Mouse (Mus musculus): ENCODE results near the gene Cdk2ap1. TPM values are rescaled to one million over a fixed set of nuclear protein-coding genes. Genes with fewer than 3 reads are reported as not detected.
A peak's percentile ranks its signal among the peaks of the same experiment; 100 is the strongest.
"Not testable (repeated sequence)": the region's sequence is repeated elsewhere in the genome, so short reads cannot be mapped to it uniquely, and the experiment has no call there.

The Cdk2ap1 gene
- total RNA-seq, 4 experiments from 2014 or later: 126 to 160 (median 136) TPM

- no peak for DNase-seq (ENCODE audit: low spot score in 2 of 2)
Observed at GRCm38 (mm10) chr5:124351604-124352003, 11.3 kb downstream of the Cdk2ap1 start.

- DNase-seq (ENCODE audit: low spot score in 2 of 2): peak; percentile 44 to 85
Observed at GRCm38 (mm10) chr5:124351111-124351560, 11.7 kb downstream of the Cdk2ap1 start.

DNA sequence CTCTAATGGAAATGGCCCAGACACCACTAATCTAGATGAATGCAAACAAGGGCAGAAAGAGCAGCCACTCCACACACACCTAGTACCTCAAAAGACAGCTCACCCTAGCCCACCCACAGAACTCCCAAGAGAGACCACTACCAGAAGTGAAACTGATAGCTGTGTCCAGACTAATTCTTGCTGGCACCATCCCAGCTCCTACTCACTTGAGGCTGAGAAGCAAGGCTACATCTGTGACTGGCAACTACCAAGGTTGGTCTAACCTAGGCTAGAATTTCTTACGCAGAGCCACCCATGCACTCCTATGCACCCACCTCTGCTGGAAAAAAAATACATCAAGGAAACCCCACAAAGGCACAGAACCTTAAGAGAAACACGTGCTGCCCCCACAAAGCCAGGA, 12.5 kb downstream of the Cdk2ap1 start:
- DNase-seq (ENCODE audit: low spot score in 2 of 2): no peak

DNA sequence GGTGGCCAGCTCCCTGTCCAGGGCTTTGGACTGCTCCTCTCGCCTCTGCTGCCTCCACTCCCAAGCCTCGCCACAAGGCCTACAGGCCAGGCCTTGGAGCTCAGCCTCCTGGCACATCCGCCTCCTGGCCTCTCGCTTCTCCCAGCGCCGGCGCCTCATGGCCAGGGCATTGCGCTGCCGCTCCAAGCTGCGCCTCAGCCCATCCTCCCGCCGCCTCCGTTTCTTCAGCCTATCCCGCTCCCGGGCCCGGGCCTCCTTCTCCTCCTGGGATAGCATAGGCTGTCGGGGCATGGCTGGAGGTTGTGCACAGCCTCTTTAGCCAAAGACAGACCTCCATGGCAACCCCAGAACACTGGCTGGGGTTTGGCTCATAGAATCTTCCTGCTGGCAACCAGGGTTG, 13.7 kb downstream of the Cdk2ap1 start:
- no peak for DNase-seq (ENCODE audit: low spot score in 2 of 2)

GRCm38 (mm10) chr5:124342897-124343296, 20.0 kb downstream of the Cdk2ap1 start:
- DNase-seq (ENCODE audit: low spot score in 2 of 2): no peak

GRCm38 (mm10) chr5:124341753-124342339, 21.0 kb downstream of the Cdk2ap1 start:
- not testable (repeated sequence) for DNase-seq (ENCODE audit: low spot score in 2 of 2)

GRCm38 (mm10) chr5:124338791-124339190, 24.1 kb downstream of the Cdk2ap1 start:
- DNase-seq (ENCODE audit: low spot score in 2 of 2): no peak

DNA sequence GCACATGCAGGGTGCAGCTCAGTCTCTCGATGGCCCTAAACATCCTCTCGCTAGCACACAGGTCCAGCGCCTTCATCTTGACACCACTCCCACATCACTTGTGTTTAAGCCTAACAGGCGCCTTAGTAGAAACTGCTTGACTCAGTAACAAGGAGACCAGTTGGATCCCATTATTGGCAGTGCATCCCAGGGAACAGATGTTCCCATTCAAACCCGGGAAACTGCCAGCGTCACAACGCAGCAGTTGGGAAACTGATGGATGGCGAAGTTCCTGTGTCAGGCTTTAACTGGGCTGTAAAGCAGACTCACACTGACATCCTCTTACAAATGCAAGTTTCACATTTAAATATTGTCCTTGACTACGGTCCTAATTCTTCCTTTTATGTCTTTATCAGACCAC, 25.0 kb downstream of the Cdk2ap1 start:
- DNase-seq (ENCODE audit: low spot score in 2 of 2): no peak

- DNase-seq (ENCODE audit: low spot score in 2 of 2): no peak
Observed at GRCm38 (mm10) chr5:124337103-124337502, 25.8 kb downstream of the Cdk2ap1 start.

- DNase-seq (ENCODE audit: low spot score in 2 of 2): peak in 1 of 2 experiments; percentile 61
Observed at GRCm38 (mm10) chr5:124334392-124334791, 28.5 kb downstream of the Cdk2ap1 start.

- no peak for DNase-seq (ENCODE audit: low spot score in 2 of 2)
Observed at GRCm38 (mm10) chr5:124330086-124330485, 32.8 kb downstream of the Cdk2ap1 start.

DNA sequence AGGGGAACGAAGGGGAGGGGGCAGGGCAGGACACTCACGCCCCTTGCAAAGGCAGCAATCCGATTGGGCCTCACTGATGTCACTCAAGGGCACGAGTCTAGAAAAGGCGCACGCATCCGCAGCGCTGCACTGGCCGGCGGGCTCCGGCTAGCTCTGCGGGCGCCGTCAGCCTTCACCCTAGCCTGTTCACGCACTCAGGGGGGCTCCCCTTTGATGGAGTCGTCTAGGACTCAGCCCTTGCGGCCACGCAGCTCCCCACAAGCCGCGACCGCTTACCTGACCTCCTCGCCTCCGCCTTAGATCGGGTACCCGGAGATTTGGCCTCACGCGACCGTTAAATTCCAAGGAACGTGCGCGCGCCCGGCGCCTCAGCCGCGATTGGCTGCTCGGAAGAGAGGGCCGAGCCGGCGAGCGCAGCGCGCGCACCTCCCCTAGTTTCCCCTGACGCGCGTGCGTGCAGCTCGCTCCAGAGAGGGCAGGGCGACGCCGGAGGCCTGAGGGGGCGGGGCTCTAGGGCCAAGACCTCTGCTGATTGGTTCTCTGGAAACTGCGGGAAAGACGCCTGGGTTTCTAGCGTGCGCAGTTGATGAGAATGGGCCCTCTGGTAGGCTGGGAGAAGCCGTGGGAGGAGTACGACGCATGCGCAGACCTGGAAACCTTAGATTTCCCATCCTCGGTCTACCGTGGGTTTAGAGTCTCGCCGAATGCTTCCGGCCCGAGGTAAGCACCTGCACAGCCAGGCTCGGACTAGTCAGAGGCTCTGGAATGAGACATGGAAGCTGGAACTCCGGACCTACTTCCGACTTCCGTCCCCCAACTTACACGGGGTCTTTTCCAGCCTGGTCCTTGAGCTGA, 35.1 kb downstream of the Cdk2ap1 start, which contains the start of the genes Mphosph9 and 2810006K23Rik:
Gene Mphosph9, minus strand, starts transcription at position 463 of the 855 bp plus-strand sequence.
Gene 2810006K23Rik, plus strand, starts transcription at position 580 of the 855 bp plus-strand sequence.
- DNase-seq (ENCODE audit: low spot score in 2 of 2): peak; percentile 99 to 100

DNA sequence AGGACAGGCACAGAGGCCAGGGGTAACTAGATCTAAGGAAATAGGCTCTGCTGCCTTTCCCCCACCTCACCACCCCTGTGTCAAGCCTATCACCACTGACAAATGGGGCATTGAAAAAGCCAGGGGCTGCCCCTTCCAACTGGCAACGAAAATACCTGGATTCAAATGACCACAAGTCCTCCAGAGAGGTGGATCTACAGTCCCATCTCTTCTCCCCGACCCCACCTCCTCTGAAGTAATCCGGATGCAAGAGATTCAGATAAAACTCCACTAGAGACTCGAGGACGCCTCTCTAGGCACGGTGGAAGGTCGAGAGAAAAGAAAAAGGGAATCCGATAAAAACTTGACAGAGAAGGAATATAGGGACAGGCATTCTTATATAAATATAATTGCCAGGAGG, 36.1 kb downstream of the Cdk2ap1 start:
- no peak for DNase-seq (ENCODE audit: low spot score in 2 of 2)

DNA sequence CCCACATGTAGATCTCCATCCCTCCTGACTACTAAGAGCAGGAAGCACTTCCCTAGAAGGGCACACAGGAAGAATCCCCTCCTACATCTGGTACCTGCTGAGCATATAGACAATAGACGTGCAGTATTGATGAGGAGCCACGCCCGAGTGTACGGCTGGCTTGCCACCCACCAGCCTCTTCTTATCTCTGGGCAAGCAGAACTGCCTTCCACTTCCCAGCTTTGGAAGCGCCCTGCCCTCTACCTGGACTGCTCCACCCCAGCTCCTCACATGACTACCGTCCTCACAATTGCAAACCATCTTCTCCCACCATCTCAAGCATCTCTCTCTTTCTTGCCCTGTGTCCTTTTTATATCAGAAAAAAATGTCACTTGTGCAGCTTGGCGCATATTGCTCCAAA, 45.2 kb downstream of the Cdk2ap1 start:
- no peak for DNase-seq (ENCODE audit: low spot score in 2 of 2)

DNA sequence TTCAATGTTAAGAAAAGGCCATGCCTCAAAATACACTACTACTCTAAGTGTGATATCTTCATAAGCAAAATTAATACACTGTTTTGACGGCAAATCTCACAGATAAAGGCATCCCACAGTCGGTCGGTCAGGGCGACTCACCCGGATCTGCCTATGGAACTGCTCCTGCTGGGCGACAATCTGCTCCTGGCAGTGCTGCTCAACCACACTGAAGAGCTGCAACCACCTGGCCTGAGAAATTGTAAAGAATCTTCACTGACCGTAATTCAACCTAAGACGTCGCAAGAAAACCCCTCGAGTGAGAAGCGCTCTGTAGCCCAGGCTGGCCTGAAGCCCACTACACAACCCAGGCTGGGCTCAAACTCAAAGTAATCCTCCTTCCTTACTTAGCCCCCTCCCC, 46.9 kb downstream of the Cdk2ap1 start:
- DNase-seq (ENCODE audit: low spot score in 2 of 2): no peak

- no peak for DNase-seq (ENCODE audit: low spot score in 2 of 2)
Observed at GRCm38 (mm10) chr5:124315498-124315897, 47.4 kb downstream of the Cdk2ap1 start.

DNA sequence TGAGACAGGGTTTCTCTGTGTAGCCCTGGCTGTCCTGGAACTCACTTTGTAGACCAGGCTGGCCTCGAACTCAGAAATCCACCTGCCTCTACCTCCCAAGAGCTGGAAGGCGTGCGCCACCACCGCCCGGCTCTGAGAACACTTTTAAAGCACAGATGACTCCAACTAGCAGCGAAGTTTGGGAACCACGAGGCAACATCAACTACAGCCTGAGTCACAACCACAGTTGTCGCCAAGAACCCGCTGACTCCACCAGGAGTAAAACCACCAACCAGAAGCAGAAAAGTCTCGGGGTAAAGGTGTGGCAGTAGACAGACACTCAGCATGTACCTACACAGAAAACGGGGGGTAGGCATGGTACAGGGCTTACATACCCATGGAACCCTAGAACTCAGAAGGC, 52.8 kb downstream of the Cdk2ap1 start:
- DNase-seq (ENCODE audit: low spot score in 2 of 2): no peak

GRCm38 (mm10) chr5:124309155-124309554, 53.7 kb downstream of the Cdk2ap1 start:
- no peak for DNase-seq (ENCODE audit: low spot score in 2 of 2)

- DNase-seq (ENCODE audit: low spot score in 2 of 2): not testable (repeated sequence)
Observed at GRCm38 (mm10) chr5:124302853-124303252, 60.0 kb downstream of the Cdk2ap1 start.

DNA sequence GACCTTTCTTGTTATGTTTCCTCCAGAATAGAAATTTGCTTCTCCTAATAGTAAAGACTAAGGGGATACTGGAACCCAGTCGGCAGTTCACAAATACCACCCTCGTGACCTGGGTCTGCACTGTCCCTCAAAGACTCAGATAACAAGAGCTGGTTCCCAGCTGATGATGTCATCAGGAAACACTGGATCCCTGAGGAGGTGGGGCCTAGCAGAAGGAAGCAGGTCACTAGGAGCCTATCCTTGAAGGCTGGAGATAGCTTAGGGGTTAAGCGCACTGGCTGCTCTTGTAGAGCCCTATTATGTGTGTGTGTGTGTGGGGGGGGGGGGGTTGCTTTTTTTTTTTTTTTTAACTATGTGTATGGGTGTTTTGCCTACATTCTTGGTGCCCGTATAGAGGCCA, 62.8 kb downstream of the Cdk2ap1 start:
- DNase-seq (ENCODE audit: low spot score in 2 of 2): no peak

DNA sequence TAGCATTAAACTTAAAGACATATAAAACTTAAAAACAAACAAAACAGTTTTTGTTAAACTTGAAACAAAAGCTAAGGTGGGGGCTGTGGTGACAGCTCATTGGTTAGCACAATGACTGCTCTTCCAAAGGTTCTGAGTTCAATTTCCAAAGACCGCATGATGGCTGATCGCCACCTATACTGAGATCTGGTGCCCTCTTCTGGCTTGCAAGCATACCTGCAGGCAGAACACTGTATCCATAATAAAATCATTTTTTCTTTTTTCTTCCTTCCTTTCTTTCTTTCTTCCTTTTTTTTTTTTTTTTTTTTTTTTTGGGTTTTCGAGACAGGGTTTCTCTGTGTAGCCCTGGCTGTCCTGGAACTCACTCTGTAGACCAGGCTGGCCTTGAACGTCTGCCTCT, 63.6 kb downstream of the Cdk2ap1 start:
- not testable (repeated sequence) for DNase-seq (ENCODE audit: low spot score in 2 of 2)

- no peak for DNase-seq (ENCODE audit: low spot score in 2 of 2)
Observed at GRCm38 (mm10) chr5:124296475-124296874, 66.4 kb downstream of the Cdk2ap1 start.
